Mouse (Mus musculus) cerebellum, adult 2 months (tissue): ENCODE data around the gene Nxn.

ENCODE experiments used
- CTCF ChIP-seq: fragments of 200-500 bp; IDR thresholded peaks from 2 replicates; pipeline ENCODE4 v1.5.1; 2011; ENCODE audit warnings: low read depth, mild to moderate bottlenecking, control low read depth, low read length, moderate library complexity, borderline replicate concordance; ENCODE audit not compliant: insufficient read depth
- POLR2A ChIP-seq: fragments of 200-500 bp; IDR thresholded peaks from 2 replicates; pipeline ENCODE4 v1.6.1; 2011; ENCODE audit warnings: low read length, control low read depth, borderline replicate concordance; ENCODE audit not compliant: insufficient read depth

- TF ChIP-seq CTCF (no peak), POLR2A (no peak)
These were observed 138.5 kb downstream of the Nxn start for GRCm38 (mm10) chr11:76260208-76261050.
